In genomic region chr2:172378332-172378731, GRCm38 (mm10) we compare ENCODE assay signal across 8 mouse cellular contexts. TPM values are rescaled to one million over a fixed set of nuclear protein-coding genes. Genes with fewer than 3 reads are reported as not detected.
DNase-seq lines count a peak whose midpoint lies in the region; ATAC-seq and TF ChIP-seq lines count a peak whose summit lies in the region.

No protein-coding gene starts in this region.

- no peak overlapping the region for H3K27ac ChIP-seq in thymus, adult 2 months (ENCODE audit: control insufficient read depth, insufficient read depth, low read length)

- intact Hi-C loops in heart, postnatal 10 days (cut with DNase I) = loop anchor here (10.0 kb wide), 1 partner anchor 626 kb away; the partner anchor contains the start of gene Rae1

- H3K36me3 ChIP-seq in thymus, adult 2 months (ENCODE audit: control insufficient read depth, insufficient read depth, low read length) = peaks cover 66% of the 10 kb centered on the region

- peak; percentile 81 for TF ChIP-seq CTCF in thymus, adult 2 months (IDR thresholded peaks at IDR 0.05; ENCODE audit: borderline replicate concordance, control insufficient read depth, extremely low read depth, insufficient read depth, low read length, poor library complexity)

- 41% methylated on average over 7 of the region's 7 CpGs for WGBS in thymus, adult 2 months

- DNase-seq in heart, postnatal 10 days = peak; percentile 37 to 61
- DNase-seq in heart, adult 11 months = no peak
- peak; percentile 78 for DNase-seq in CD4-positive helper T cell, adult 2 months (ENCODE audit: low read depth, low spot score)
- DNase-seq in kidney, postnatal 25 days = peak; percentile 49 to 52
- DNase-seq in thymus, adult 2 months = peak; percentile 83
- DNase-seq in cerebellum, adult 9-10 months = no peak

- peaks cover 33% of the 10 kb centered on the region for H3K4me1 ChIP-seq in thymus, adult 2 months (replicated peaks; ENCODE audit: control insufficient read depth, insufficient read depth, low read length)

- no peak overlapping the region for H3K4me3 ChIP-seq in thymus, adult 2 months (ENCODE audit: control insufficient read depth, insufficient read depth, low read length)

- no peaks in the 10 kb centered on the region for H3K27me3 ChIP-seq in thymus, adult 2 months (ENCODE audit: control insufficient read depth, insufficient read depth, low read length)

- peak; percentile 93 for ATAC-seq in activated CD4-positive, CD25-positive, alpha-beta regulatory T cell, adult 4 months
- peak; percentile 86 for ATAC-seq in megakaryocyte, adult 5-6 weeks (ENCODE audit: poor library complexity, severe bottlenecking)

- TF ChIP-seq POLR2A in thymus, adult 2 months (IDR thresholded peaks at IDR 0.05; ENCODE audit: control insufficient read depth, extremely low read depth, insufficient read depth, low read length, poor library complexity) = no peak

RNA-seq across cellular contexts. Expression of gene Cstf1, which starts 7.9 kb away (rescaled TPM):
- 10 to 100 TPM; 23.1 TPM for total RNA-seq in heart, postnatal 10 days (2021)
- 10 to 100 TPM; 32.3 to 35.7 TPM for polyA plus RNA-seq in activated CD4-positive, CD25-positive, alpha-beta regulatory T cell, adult 4 months (2017; shearing (Covaris generic))
- total RNA-seq in megakaryocyte, adult 5-6 weeks (2015) = 18.5 and 19.7 TPM in 2 replicates
- total RNA-seq in megakaryocyte, adult 5-6 weeks (2017) = 34.4 and 39.7 TPM in 2 replicates
- 79.1 and 97.7 TPM in 2 replicates for polyA plus RNA-seq in thymus, adult 2 months (2012; rRNA removed)

RNA-seq across cellular contexts. Expression of gene Aurka, which starts 8.0 kb away (rescaled TPM):
- total RNA-seq in heart, postnatal 10 days (2021) = 10 to 100 TPM; 10.8 to 13.7 TPM
- polyA plus RNA-seq in activated CD4-positive, CD25-positive, alpha-beta regulatory T cell, adult 4 months (2017; shearing (Covaris generic)) = 10 to 100 TPM; 14.6 to 18.4 TPM
- 46.6 and 51.4 TPM in 2 replicates for total RNA-seq in megakaryocyte, adult 5-6 weeks (2015)
- 79.4 and 81.0 TPM in 2 replicates for total RNA-seq in megakaryocyte, adult 5-6 weeks (2017)
- 47.7 and 52.1 TPM in 2 replicates for polyA plus RNA-seq in thymus, adult 2 months (2012; rRNA removed)

RNA-seq across cellular contexts. Expression of gene Cass4, which starts 15.3 kb away (rescaled TPM):
- under 1 TPM; 0.22 to 0.25 TPM for total RNA-seq in heart, postnatal 10 days (2021)
- polyA plus RNA-seq in activated CD4-positive, CD25-positive, alpha-beta regulatory T cell, adult 4 months (2017; shearing (Covaris generic)) = 1 to 10 TPM; 7.8 to 9.3 TPM
- 4.0 TPM in 2 replicates for total RNA-seq in megakaryocyte, adult 5-6 weeks (2015)
- total RNA-seq in megakaryocyte, adult 5-6 weeks (2017) = 3.6 and 5.3 TPM in 2 replicates
- 2.2 and 2.8 TPM in 2 replicates for polyA plus RNA-seq in thymus, adult 2 months (2012; rRNA removed)

RNA-seq across cellular contexts. Expression of gene Fam210b, which starts 33.0 kb away (rescaled TPM):
- 1 to 10 TPM; 7.2 to 9.1 TPM for total RNA-seq in heart, postnatal 10 days (2021)
- polyA plus RNA-seq in activated CD4-positive, CD25-positive, alpha-beta regulatory T cell, adult 4 months (2017; shearing (Covaris generic)) = 10 to 100 TPM in 1 of 2 experiments, 1 to 10 TPM in 1; 8.5 to 10.6 TPM
- 3.4 TPM in 2 replicates for total RNA-seq in megakaryocyte, adult 5-6 weeks (2015)
- total RNA-seq in megakaryocyte, adult 5-6 weeks (2017) = 1.5 and 2.3 TPM in 2 replicates
- 6.0 and 6.9 TPM in 2 replicates for polyA plus RNA-seq in thymus, adult 2 months (2012; rRNA removed)

Comparison
In these comparisons a context has a peak if more than half of its experiments do, and no peak if none do; other contexts are left out.
1. DNase-seq: peak in heart, postnatal 10 days (2 of 2), CD4-positive helper T cell, adult 2 months (single experiment), kidney, postnatal 25 days (2 of 2) and thymus, adult 2 months (single experiment); none in heart, adult 11 months (single experiment) and cerebellum, adult 9-10 months (single experiment).